Mouse (Mus musculus): ENCODE results near the gene Rasd2.

The Rasd2 gene

GRCm38 (mm10) chr8:75213686-75214085 lies at the start of gene Rasd2:
Gene Rasd2 (plus strand): TSS chr8:75213944.
- ATAC-seq (ENCODE audit: low TSS enrichment): 0 out of 2 replicates have a peak, but pooled peaks have one; percentile 4

GRCm38 (mm10) chr8:75169363-75169762 lies 44.4 kb upstream of the Rasd2 start:
- no peak for ATAC-seq (ENCODE audit: low TSS enrichment)

GRCm38 (mm10) chr8:75172009-75172685 lies 41.6 kb upstream of the Rasd2 start:
- ATAC-seq (ENCODE audit: low TSS enrichment): no peak

- no peak for ATAC-seq (ENCODE audit: low TSS enrichment)
Observed at GRCm38 (mm10) chr8:75193022-75193421, 20.7 kb upstream of the Rasd2 start.

GRCm38 (mm10) chr8:75194473-75195071 lies 19.2 kb upstream of the Rasd2 start:
- no peak for ATAC-seq (ENCODE audit: low TSS enrichment)

GRCm38 (mm10) chr8:75197170-75197569 lies 16.6 kb upstream of the Rasd2 start:
- peak; percentile 57 for ATAC-seq (ENCODE audit: low TSS enrichment)

- peak; percentile 60 for ATAC-seq (ENCODE audit: low TSS enrichment)
Observed at GRCm38 (mm10) chr8:75197862-75198261, 15.9 kb upstream of the Rasd2 start.

GRCm38 (mm10) chr8:75198300-75198699 lies 15.4 kb upstream of the Rasd2 start:
- ATAC-seq (ENCODE audit: low TSS enrichment): no peak

DNA sequence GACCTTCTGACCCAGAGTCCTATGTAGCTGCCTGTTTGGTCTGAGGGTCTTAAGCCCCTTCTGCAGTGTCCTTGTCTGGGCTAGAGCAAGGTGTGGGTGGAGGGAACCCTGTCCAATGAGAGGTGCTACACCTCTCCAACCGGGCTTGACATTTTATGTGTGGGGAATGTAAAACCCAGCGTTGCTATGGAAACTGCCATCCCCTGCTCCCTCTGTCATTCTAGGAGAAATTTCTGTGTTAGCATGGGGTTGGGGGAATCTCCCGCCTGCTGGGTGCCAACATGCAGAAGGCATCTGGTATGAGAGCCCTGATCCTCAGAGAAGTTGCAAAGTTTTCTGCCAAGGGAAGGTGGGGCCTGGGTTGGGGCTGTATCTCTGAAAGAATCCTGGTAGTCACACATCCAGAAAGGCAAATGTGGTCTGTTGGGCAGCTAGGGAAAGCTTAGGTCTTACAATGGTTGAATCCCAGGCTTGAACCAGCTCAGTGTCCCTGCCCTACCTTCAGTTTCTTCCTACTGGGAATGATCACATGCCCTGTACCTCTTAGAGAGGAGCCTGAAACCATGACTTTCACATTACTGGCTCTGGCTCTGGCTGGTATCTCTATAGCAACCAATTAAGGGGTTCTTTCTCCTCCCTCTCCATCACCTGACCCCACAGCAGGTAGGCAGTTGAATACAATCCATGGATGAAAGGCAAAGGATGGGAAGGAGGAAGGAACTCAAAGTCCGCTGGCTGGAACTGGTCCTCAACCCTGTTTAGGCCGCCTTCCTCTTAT lies 14.6 kb upstream of the Rasd2 start:
- ATAC-seq (ENCODE audit: low TSS enrichment): peak; percentile 15; the same call in 1 of the 2 replicates

DNA sequence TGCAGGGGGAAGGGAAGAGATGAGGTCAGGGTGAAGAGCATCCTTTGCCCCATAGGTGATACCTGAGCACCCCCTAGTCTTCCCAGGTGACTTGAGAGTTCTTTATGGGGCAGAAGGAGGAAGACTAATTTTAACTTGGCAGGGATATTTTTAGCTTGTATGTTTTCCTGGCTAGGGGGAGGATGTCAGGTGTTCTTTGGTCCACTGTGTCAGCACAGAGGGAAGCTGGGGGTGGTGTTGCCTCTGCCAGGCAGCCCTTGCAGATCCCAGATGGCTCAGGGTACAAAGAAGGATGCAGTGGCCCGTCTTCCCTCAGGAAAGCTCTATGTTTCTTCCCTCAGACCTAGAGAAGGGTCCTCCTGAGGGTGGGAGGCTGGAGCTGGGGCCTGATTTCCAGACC lies 13.8 kb upstream of the Rasd2 start:
- ATAC-seq (ENCODE audit: low TSS enrichment): no peak

GRCm38 (mm10) chr8:75202041-75202656 lies 11.6 kb upstream of the Rasd2 start:
- no peak for ATAC-seq (ENCODE audit: low TSS enrichment)

DNA sequence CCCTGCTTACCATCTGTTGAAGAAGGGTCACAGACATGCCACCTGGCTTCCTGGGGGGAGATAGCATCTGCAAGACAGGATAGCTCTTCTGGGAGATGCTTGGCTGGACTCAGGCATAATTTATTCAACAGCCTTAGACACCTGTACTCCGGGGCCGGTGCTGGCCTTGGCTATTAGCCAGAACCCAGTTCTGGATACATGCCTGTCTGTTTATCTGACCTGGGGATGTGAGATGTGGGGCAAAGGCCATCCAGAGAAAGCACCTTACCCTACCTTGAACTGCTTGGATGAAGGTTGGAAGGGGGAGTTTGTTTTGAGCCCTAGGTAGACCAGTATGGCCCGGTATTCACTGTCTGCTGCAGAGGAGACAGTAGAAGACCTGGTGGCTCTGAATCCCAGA lies 10.8 kb upstream of the Rasd2 start:
- no peak for ATAC-seq (ENCODE audit: low TSS enrichment)

GRCm38 (mm10) chr8:75203420-75203819 lies 10.3 kb upstream of the Rasd2 start:
- ATAC-seq (ENCODE audit: low TSS enrichment): no peak

DNA sequence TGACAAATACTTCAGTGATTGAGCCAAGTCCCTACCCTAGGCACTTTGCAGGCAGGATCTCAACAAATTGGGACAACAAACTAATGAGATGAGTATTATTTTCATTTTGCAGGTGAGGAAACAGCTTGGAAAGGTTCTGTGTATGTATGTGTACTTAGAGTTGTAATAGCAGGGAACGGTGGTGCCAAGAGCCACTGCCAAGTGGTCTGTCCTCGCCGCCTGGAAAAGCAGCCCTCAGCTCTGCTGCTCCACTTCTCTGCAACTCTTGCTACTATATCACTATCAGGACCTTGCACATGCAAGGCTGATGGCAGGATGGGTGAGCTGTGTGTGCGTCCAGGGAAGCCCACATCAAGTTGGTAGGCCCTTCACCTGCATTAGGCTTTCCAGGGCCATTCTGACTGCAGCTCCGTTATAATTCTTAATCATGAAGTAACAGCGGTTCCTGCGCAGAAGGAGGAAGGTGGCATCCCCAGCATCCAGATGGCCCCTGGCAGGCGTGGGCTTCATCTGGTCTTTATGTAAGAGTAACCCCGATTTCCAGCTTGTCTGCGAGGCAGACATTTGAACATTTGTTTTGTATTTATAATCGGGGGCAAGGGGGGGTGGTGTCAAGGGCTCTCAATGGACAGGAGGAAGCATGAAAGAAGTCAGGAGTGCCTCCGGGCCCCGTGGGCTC lies 9.4 kb upstream of the Rasd2 start:
- ATAC-seq (ENCODE audit: low TSS enrichment): peak; percentile 29; the same call in 1 of the 2 replicates

GRCm38 (mm10) chr8:75211461-75211860 lies 2.3 kb upstream of the Rasd2 start:
- no peak for ATAC-seq (ENCODE audit: low TSS enrichment)

DNA sequence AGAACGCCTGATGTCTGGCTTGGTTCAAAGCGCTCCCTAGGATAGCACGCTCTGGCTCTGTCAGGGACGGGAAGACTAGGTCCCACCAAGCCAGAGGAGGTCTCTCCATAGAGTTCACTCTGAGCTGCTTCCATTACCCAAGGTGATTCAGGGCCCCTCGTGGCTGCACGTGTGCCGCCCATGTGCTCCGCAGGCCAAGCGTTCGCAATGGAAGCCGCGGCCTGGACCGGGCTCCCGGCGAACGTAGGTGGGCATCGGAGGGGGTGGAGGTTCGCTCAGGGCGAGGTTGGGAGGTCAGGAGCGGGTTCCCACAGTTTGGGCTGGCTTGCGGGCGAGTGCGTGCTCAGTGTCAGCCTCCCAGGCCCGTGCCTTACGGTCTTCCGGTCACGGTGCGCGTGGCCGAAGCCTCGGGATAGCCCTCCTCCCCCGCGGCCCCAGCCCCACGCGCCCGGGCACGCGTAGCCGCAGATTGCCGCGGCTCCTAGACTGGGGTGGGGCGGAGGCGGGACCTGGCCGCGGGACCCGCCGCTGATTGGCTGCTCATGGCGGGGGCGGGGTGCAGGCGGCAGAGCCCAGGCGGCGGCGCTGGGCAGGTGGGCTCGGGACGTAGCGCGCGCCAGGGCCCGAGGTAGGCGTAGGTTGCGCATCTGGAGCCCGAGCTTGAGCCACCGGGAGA lies 975 bp upstream of the Rasd2 start:
- ATAC-seq (ENCODE audit: low TSS enrichment): peak; percentile 60

DNA sequence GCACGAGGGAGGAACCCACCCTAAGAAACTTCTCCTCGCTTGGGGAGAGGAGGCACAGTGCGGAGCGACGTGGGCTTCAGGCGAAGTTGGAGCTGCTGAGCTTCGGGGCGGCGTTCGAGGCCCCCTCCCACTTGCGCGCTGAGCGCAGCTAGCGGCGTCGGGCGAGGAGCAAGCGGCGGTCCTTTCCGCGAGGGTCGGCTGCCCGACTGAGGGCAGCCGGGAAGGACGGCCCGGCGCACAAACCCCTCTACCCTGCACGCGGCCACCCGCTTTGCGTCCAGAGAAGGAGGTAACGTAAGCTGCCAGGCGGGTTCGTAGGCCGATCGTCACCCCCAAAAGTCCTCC lies 465 bp upstream of the Rasd2 start:
- ATAC-seq (ENCODE audit: low TSS enrichment): peak; percentile 20

DNA sequence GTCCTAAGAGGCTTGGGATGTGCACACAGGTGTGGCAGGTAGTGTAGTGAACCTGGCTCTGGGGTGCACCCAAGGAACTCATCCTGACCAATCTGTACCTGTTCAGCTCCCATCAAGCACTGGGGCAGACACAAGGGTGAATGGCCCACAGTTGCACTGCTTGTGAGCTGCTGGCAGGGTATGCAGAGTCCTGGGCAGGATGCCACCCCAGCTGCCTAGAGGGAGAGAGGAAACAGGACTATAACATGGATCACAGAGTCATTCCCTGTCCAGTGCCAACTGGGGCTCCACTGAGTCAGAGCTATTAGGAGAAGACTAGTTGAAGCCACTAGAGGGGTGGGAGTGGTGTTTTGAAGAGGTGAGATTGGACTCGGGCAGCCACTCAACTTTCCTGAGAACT lies 1.3 kb downstream of the Rasd2 start:
- ATAC-seq (ENCODE audit: low TSS enrichment): peak; percentile 5; the same call in 1 of the 2 replicates

GRCm38 (mm10) chr8:75215931-75216330 lies 2.2 kb downstream of the Rasd2 start:
- no peak for ATAC-seq (ENCODE audit: low TSS enrichment)

- ATAC-seq (ENCODE audit: low TSS enrichment): no peak
Observed at GRCm38 (mm10) chr8:75216886-75217285, 3.1 kb downstream of the Rasd2 start.

- peak; percentile 32 for ATAC-seq (ENCODE audit: low TSS enrichment)
Observed at GRCm38 (mm10) chr8:75217969-75218368, 4.2 kb downstream of the Rasd2 start.

Data from frontal cortex, adult (tissue).